Mouse (Mus musculus) myocyte (in vitro differentiated cells): ENCODE measurements around the gene Kdm1b.

Experiments used
- E2F4 ChIP-seq: IDR thresholded peaks from one replicate; pipeline ENCODE4 v1.6.1; 2011; ENCODE audit warnings: mild to moderate bottlenecking, control low read depth, moderate library complexity; ENCODE audit not compliant: insufficient read depth
- MAX ChIP-seq: IDR thresholded peaks from one replicate; pipeline ENCODE4 v1.6.1; 2011; ENCODE audit warnings: low read depth, mild to moderate bottlenecking, control low read depth
- POLR2A ChIP-seq: IDR thresholded peaks from one replicate; pipeline ENCODE4 v1.6.1; 2011; ENCODE audit warnings: low read depth, mild to moderate bottlenecking, control low read depth, moderate library complexity; ENCODE audit not compliant: insufficient read length
- POLR2AphosphoS2 ChIP-seq: IDR thresholded peaks from one replicate; pipeline ENCODE4 v1.6.1; 2011; ENCODE audit warnings: low read depth, control low read depth; ENCODE audit not compliant: insufficient read length
- SRF ChIP-seq: IDR thresholded peaks from one replicate; pipeline ENCODE4 v1.6.1; 2011; ENCODE audit warnings: low read depth; ENCODE audit not compliant: control insufficient read depth, insufficient read length
- USF1 ChIP-seq: IDR thresholded peaks from one replicate; pipeline ENCODE4 v1.6.1; 2011; ENCODE audit warnings: low read depth, mild to moderate bottlenecking, control low read depth, moderate library complexity

GRCm38 (mm10) chr13:47063985-47064760 is 20.9 kb downstream of the Kdm1b start:
- no peak for TF ChIP-seq POLR2A
- TF ChIP-seq USF1: no peak
- no peak for TF ChIP-seq SRF
- TF ChIP-seq POLR2AphosphoS2: no peak
- no peak for TF ChIP-seq MAX
- no peak for TF ChIP-seq E2F4
